Mouse (Mus musculus): Measurements from ENCODE around the gene Orc5. TPM values are rescaled to one million over a fixed set of nuclear protein-coding genes. Genes with fewer than 3 reads are reported as not detected.
"Not testable (repeated sequence)": the region's sequence is repeated elsewhere in the genome, so short reads cannot be mapped to it uniquely, and the experiment has no call there.

Gene Orc5
- total RNA-seq, 2 experiments from 2014 or later, result 18.8 to 21.9 TPM

GRCm38 (mm10) chr5:22538996-22539600, 11.1 kb downstream of the Orc5 start:
- DNase-seq (ENCODE audit: low spot score in 2 of 2), result no peak

- DNase-seq (ENCODE audit: low spot score in 2 of 2), result no peak
Measured at GRCm38 (mm10) chr5:22536695-22537094, 13.5 kb downstream of the Orc5 start.

DNA sequence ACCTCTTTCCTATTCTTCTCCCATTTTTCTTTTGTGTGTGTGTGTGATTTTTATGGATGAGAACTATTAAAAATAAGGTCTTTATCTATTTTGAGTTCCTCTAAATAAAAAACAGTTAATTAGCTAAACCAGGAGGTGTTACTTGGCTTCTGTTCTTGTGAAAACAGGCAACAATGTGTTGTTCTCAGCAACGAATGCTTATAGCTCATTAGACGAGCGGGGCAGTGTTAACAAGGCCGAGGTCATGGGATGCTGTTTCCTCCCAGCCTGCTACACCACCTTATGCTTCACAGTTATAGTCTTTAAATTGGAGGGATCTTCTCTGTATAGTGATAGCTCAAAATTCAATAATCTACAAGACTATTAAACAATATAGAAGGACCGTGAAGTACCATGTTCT, 17.7 kb downstream of the Orc5 start:
- DNase-seq (ENCODE audit: low spot score in 2 of 2), result no peak

GRCm38 (mm10) chr5:22522612-22523011, 27.6 kb downstream of the Orc5 start:
- no peak for DNase-seq (ENCODE audit: low spot score in 2 of 2)

DNA sequence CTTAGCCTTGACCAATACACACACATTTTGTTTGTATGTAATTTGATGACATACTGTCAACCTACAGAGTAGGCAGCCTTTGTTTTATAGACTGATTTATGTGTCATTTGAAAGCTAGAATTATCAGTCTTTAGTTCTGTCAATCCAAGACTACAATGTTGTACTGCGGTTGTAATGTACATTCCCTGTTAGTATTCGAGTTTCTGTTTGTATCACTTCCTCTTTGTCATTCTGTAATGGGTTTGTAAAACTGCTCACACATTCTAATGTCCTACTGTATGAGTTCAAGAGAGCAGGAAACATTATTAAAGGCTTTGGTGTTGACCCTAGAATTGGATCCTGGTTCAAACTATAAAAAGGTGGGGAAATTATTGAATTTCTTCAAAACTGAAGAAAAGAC, 30.5 kb downstream of the Orc5 start:
- no peak for DNase-seq (ENCODE audit: low spot score in 2 of 2)

DNA sequence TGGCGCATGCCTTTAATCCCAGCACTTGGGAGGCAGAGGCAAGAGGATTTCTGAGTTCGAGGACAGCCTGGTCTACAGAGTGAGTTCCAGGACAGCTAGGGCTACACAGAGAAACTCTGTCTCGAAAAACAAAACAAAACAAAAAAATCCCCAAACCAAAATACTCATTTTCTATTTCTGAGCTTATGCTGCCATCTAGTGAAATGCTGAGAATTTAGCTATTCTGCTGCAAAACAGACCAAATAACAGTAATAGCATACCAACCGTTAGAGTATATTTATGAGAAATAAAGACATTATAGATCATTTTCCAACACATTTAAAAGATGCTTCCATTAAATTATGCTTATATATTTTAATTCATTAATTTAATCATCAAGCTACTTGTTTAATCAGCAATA, 34.5 kb downstream of the Orc5 start:
- DNase-seq (ENCODE audit: low spot score in 2 of 2), result not testable (repeated sequence)

DNA sequence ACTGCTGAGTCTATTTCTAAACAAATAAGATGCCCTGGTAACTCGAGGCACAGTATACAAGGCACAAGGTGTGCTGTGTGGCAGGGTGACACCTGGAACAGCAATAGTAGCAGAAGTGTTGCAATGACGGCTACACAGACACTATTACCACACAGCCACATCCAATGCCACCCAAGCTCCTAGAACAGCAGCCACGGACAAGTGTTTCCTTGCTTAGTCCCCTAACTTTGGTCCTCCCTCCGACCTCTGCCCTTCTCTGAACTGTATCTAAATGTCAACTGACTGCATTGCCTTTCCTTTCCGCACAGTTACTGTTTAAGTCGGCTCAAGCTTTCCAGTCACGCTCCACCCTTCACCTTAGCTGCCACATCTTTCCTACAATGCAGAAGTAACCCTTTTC, 36.0 kb downstream of the Orc5 start:
- DNase-seq (ENCODE audit: low spot score in 2 of 2), result not testable (repeated sequence)

GRCm38 (mm10) chr5:22512579-22512978, 37.6 kb downstream of the Orc5 start:
- not testable (repeated sequence) for DNase-seq (ENCODE audit: low spot score in 2 of 2)

- DNase-seq (ENCODE audit: low spot score in 2 of 2), result no peak
Measured at GRCm38 (mm10) chr5:22511824-22512223, 38.4 kb downstream of the Orc5 start.

DNA sequence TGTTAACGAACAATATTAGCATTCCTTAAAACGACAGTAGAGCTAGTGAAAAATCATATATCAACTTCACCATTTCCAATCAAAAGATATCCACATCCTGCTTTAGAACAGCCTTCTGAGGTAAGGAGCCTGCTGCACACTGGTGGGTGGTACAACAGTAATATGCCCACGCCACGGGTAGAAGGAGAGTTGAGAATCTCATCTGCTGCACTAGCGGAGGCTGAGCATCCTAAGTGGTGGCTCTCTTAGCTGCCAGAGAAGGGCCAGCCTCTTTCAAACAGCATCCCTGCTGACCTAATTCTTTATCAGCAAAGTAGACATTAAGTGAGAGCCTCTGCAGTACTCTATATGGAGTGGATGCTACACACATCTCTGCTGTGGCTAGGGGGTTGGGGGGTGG, 41.7 kb downstream of the Orc5 start:
- peak in 1 of 2 experiments; percentile 27 for DNase-seq (ENCODE audit: low spot score in 2 of 2)

- no peak for DNase-seq (ENCODE audit: low spot score in 2 of 2)
Measured at GRCm38 (mm10) chr5:22499437-22499836, 50.8 kb downstream of the Orc5 start.

DNA sequence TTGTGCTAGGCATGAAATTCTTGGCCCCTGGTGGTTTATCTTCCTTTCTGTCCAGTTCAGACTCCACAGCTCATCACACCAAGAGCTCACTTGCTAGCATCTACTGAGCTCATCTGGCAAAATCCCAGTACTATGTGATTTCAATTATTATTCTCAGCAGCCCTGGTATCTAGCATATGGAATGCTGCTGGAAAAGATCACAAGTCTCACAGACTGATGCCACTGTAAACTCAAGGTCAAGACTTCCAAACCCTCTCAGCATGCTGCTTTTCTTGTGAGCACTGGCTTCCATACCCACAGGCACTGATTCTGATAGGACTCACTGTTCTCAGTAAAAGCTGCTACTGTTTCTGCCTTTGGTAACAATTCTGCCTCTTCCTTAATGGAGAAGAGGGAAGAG, 59.1 kb downstream of the Orc5 start:
- DNase-seq (ENCODE audit: low spot score in 2 of 2), result no peak

- no peak for DNase-seq (ENCODE audit: low spot score in 2 of 2)
Measured at GRCm38 (mm10) chr5:22489091-22489490, 61.1 kb downstream of the Orc5 start.

- no peak for DNase-seq (ENCODE audit: low spot score in 2 of 2)
Measured at GRCm38 (mm10) chr5:22486601-22487206, 63.5 kb downstream of the Orc5 start.

DNA sequence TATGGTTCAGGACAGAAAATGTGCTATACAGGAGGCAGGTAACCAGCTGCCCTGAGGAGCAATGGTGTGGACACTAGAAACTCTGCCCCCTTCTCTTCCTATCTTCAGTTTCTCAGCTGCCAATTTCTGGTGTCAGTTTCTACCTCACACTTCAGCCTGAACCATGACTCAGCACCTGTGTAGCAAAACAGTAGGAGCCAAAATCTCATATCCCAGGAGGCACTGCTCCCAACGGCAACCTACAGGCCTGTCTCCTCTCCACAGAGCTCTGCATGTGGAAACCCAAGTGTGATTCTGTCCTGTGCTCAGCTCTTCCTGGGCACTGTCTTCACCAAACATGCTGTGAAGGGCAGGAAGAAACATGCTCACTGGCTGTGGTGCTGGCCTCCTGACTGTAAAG, 64.5 kb downstream of the Orc5 start:
- no peak for DNase-seq (ENCODE audit: low spot score in 2 of 2)

GRCm38 (mm10) chr5:22482567-22482966, 67.7 kb downstream of the Orc5 start:
- DNase-seq (ENCODE audit: low spot score in 2 of 2), result no peak

- not testable (repeated sequence) for DNase-seq (ENCODE audit: low spot score in 2 of 2)
Measured at GRCm38 (mm10) chr5:22472445-22472844, 77.8 kb downstream of the Orc5 start.

GRCm38 (mm10) chr5:22471243-22471642, 79.0 kb downstream of the Orc5 start:
- DNase-seq (ENCODE audit: low spot score in 2 of 2), result no peak

- no peak for DNase-seq (ENCODE audit: low spot score in 2 of 2)
Measured at GRCm38 (mm10) chr5:22452871-22453661, 97.2 kb downstream of the Orc5 start.

DNA sequence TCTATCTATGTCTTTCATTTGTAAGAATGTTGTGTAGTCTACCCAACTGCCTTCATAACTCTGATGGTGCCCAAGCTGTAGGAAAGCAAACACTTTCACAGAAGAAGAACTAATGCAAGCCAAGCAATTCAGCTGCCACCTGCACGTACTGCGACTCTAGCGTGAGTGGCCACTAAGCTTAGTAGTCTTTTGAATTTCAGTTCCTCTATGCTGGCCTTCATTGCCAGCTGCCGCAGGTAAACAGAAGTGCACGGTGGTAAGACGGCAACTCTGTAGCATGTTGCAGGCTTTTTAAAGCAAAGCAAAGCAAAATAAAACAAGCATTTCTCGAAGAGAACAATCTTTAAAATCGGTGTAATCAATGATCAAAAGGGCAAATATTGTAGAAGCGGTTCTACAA, 97.8 kb downstream of the Orc5 start:
- no peak for DNase-seq (ENCODE audit: low spot score in 2 of 2)

- no peak for DNase-seq (ENCODE audit: low spot score in 2 of 2)
Measured at GRCm38 (mm10) chr5:22451764-22452163, 98.5 kb downstream of the Orc5 start.

GRCm38 (mm10) chr5:22449492-22449891, 100.7 kb downstream of the Orc5 start:
- no peak for DNase-seq (ENCODE audit: low spot score in 2 of 2)

Data from left cerebral cortex, adult 18-20 months (tissue).